Mouse (Mus musculus): ENCODE measurements around the gene Srrd. TPM values are rescaled to one million over a fixed set of nuclear protein-coding genes. Genes with fewer than 3 reads are reported as not detected.

Srrd gene
- polyA plus RNA-seq, 1 experiment from 2014 or later = 30.0 TPM

GRCm38 (mm10) chr5:112382641-112383330 is 39.9 kb upstream of the Srrd start:
- Histone ChIP-seq H3K9ac (ENCODE audit: low read depth, low read length) (no peak overlapping the region), H3K4me1 (replicated peaks; ENCODE audit: insufficient read depth, low read length) (no peaks in the 10 kb centered on the region), H3K36me3 (ENCODE audit: insufficient read depth, low read length) (peaks cover 3% of the 10 kb centered on the region; the same call in 1 of the 2 replicates), H3K4me3 (replicated peaks; ENCODE audit: low read depth, low read length) (no peak overlapping the region), H3K4me2 (ENCODE audit: low read length) (no peak overlapping the region), H3K9me3 (replicated peaks; ENCODE audit: low read length) (no peaks in the 10 kb centered on the region), H3K27me3 (ENCODE audit: insufficient read depth, low read length) (no peaks in the 10 kb centered on the region), H3K27ac (no peak overlapping the region)
- ATAC-seq (replicated peaks; ENCODE audit: low FRiP score, low read depth) = no peak
- no peak for TF ChIP-seq CTCF (IDR thresholded peaks at IDR 0.05; ENCODE audit: low read depth)
- whole genome bisulfite sequencing = 54% methylated on average over 17 of the region's 17 CpGs
- DNase-seq (ENCODE audit: low spot score) = no peak

GRCm38 (mm10) chr5:112382042-112382441 is 39.2 kb upstream of the Srrd start:
- Histone ChIP-seq H3K27me3 (ENCODE audit: insufficient read depth, low read length) (no peaks in the 10 kb centered on the region), H3K4me2 (ENCODE audit: low read length) (no peak overlapping the region), H3K4me3 (replicated peaks; ENCODE audit: low read depth, low read length) (no peak overlapping the region), H3K27ac (no peak overlapping the region), H3K9ac (ENCODE audit: low read depth, low read length) (no peak overlapping the region), H3K36me3 (ENCODE audit: insufficient read depth, low read length) (peaks cover 4% of the 10 kb centered on the region; the same call in 1 of the 2 replicates), H3K4me1 (replicated peaks; ENCODE audit: insufficient read depth, low read length) (no peaks in the 10 kb centered on the region), H3K9me3 (replicated peaks; ENCODE audit: low read length) (no peaks in the 10 kb centered on the region)
- no peak for ATAC-seq (replicated peaks; ENCODE audit: low FRiP score, low read depth)
- DNase-seq (ENCODE audit: low spot score) = no peak
- WGBS = 72% methylated on average over 9 of the region's 9 CpGs
- TF ChIP-seq CTCF (IDR thresholded peaks at IDR 0.05; ENCODE audit: low read depth) = peak; percentile 5; the same call in 1 of the 2 replicates

GRCm38 (mm10) chr5:112381154-112381553 is 38.3 kb upstream of the Srrd start:
- 85% methylated on average over 11 of the region's 11 CpGs for WGBS
- H3K4me2 ChIP-seq (ENCODE audit: low read length) = no peak overlapping the region
- no peaks in the 10 kb centered on the region for H3K9me3 ChIP-seq (replicated peaks; ENCODE audit: low read length)
- no peak overlapping the region for H3K27ac ChIP-seq
- H3K9ac ChIP-seq (ENCODE audit: low read depth, low read length) = no peak overlapping the region
- TF ChIP-seq CTCF (IDR thresholded peaks at IDR 0.05; ENCODE audit: low read depth) = no peak
- no peaks in the 10 kb centered on the region for H3K27me3 ChIP-seq (ENCODE audit: insufficient read depth, low read length)
- ATAC-seq (replicated peaks; ENCODE audit: low FRiP score, low read depth) (no peak), DNase-seq (ENCODE audit: low spot score) (no peak)
- no peaks in the 10 kb centered on the region for H3K4me1 ChIP-seq (replicated peaks; ENCODE audit: insufficient read depth, low read length)
- H3K4me3 ChIP-seq (replicated peaks; ENCODE audit: low read depth, low read length) = no peak overlapping the region
- peaks cover 4% of the 10 kb centered on the region; the same call in 1 of the 2 replicates for H3K36me3 ChIP-seq (ENCODE audit: insufficient read depth, low read length)

GRCm38 (mm10) chr5:112378716-112379115 is 35.9 kb upstream of the Srrd start:
- H3K9ac ChIP-seq (ENCODE audit: low read depth, low read length) = no peak overlapping the region
- DNase-seq (ENCODE audit: low spot score) (no peak), ATAC-seq (replicated peaks; ENCODE audit: low FRiP score, low read depth) (no peak)
- H3K4me1 ChIP-seq (replicated peaks; ENCODE audit: insufficient read depth, low read length) = no peaks in the 10 kb centered on the region
- WGBS = 74% methylated on average over 6 of the region's 6 CpGs
- H3K27ac ChIP-seq = no peak overlapping the region
- no peaks in the 10 kb centered on the region for H3K27me3 ChIP-seq (ENCODE audit: insufficient read depth, low read length)
- no peak overlapping the region for H3K4me2 ChIP-seq (ENCODE audit: low read length)
- TF ChIP-seq CTCF (IDR thresholded peaks at IDR 0.05; ENCODE audit: low read depth) = no peak
- H3K9me3 ChIP-seq (replicated peaks; ENCODE audit: low read length) = no peaks in the 10 kb centered on the region
- H3K4me3 ChIP-seq (replicated peaks; ENCODE audit: low read depth, low read length) = no peak overlapping the region
- H3K36me3 ChIP-seq (ENCODE audit: insufficient read depth, low read length) = peaks cover 20% of the 10 kb centered on the region

GRCm38 (mm10) chr5:112377380-112377779 is 34.5 kb upstream of the Srrd start:
- Histone ChIP-seq H3K9me3 (replicated peaks; ENCODE audit: low read length) (no peaks in the 10 kb centered on the region), H3K27ac (no peak overlapping the region), H3K4me3 (replicated peaks; ENCODE audit: low read depth, low read length) (no peak overlapping the region), H3K27me3 (ENCODE audit: insufficient read depth, low read length) (no peaks in the 10 kb centered on the region), H3K4me2 (ENCODE audit: low read length) (no peak overlapping the region), H3K36me3 (ENCODE audit: insufficient read depth, low read length) (peaks cover 30% of the 10 kb centered on the region), H3K9ac (ENCODE audit: low read depth, low read length) (no peak overlapping the region), H3K4me1 (replicated peaks; ENCODE audit: insufficient read depth, low read length) (no peaks in the 10 kb centered on the region)
- no peak for TF ChIP-seq CTCF (IDR thresholded peaks at IDR 0.05; ENCODE audit: low read depth)
- DNase-seq (ENCODE audit: low spot score) (no peak), ATAC-seq (replicated peaks; ENCODE audit: low FRiP score, low read depth) (no peak)
- WGBS = 100% methylated on average over 1 of the region's 1 CpGs

GRCm38 (mm10) chr5:112376111-112376510 is 33.3 kb upstream of the Srrd start:
- no peak overlapping the region for H3K4me2 ChIP-seq (ENCODE audit: low read length)
- no peaks in the 10 kb centered on the region for H3K4me1 ChIP-seq (replicated peaks; ENCODE audit: insufficient read depth, low read length)
- DNase-seq (ENCODE audit: low spot score) (no peak), ATAC-seq (replicated peaks; ENCODE audit: low FRiP score, low read depth) (no peak)
- H3K27ac ChIP-seq = no peak overlapping the region
- no peaks in the 10 kb centered on the region for H3K27me3 ChIP-seq (ENCODE audit: insufficient read depth, low read length)
- 86% methylated on average over 4 of the region's 4 CpGs for WGBS
- TF ChIP-seq CTCF (IDR thresholded peaks at IDR 0.05; ENCODE audit: low read depth) = no peak
- H3K9me3 ChIP-seq (replicated peaks; ENCODE audit: low read length) = no peaks in the 10 kb centered on the region
- no peak overlapping the region for H3K9ac ChIP-seq (ENCODE audit: low read depth, low read length)
- H3K4me3 ChIP-seq (replicated peaks; ENCODE audit: low read depth, low read length) = no peak overlapping the region
- peaks cover 30% of the 10 kb centered on the region for H3K36me3 ChIP-seq (ENCODE audit: insufficient read depth, low read length)
